Mouse (Mus musculus) embryonic facial prominence, embryonic 11.5 days (tissue): ENCODE measurements around the gene Eif3k. TPM values are rescaled to one million over a fixed set of nuclear protein-coding genes. Genes with fewer than 3 reads are reported as not detected.

ENCODE experiments used
- ATAC-seq: fragments of 200-750 bp; cut with Nextera tagmentation; replicated peaks from 2 replicates; pipeline ENCODE4 v1.8.0; 2017; ENCODE audit warnings: low read depth; ENCODE audit not compliant: insufficient number of reproducible peaks, low FRiP score, low TSS enrichment
- DNase-seq: peaks from one replicate; pipeline ENCODE4 v3.0.0-alpha.2; 2015; ENCODE audit warnings: low spot score
- H3K27ac ChIP-seq: fragments of 300-500 bp; sonication (generic); replicated peaks from 2 replicates; pipeline ENCODE4 v1.5.1; 2014; ENCODE audit warnings: mild to moderate bottlenecking, low read depth, low read length, control low read depth
- H3K27me3 ChIP-seq: fragments of 300-500 bp; sonication (generic); 2 replicates; pipeline ENCODE4 v1.6.1; 2014; ENCODE audit warnings: mild to moderate bottlenecking, low read length, moderate library complexity, mixed read lengths; ENCODE audit not compliant: control insufficient read depth, insufficient read depth
- H3K36me3 ChIP-seq: fragments of 300-500 bp; sonication (generic); replicated peaks from 2 replicates; pipeline ENCODE4 v1.6.1; 2014; ENCODE audit warnings: low read depth, mild to moderate bottlenecking, low read length, moderate library complexity, mixed read lengths; ENCODE audit not compliant: control insufficient read depth, insufficient read depth
- H3K4me1 ChIP-seq: fragments of 300-500 bp; sonication (generic); 2 replicates; pipeline ENCODE4 v1.6.1; 2014; ENCODE audit warnings: low read length, mixed read lengths; ENCODE audit not compliant: control insufficient read depth, insufficient read depth
- H3K4me2 ChIP-seq: fragments of 300-500 bp; sonication (generic); 2 replicates; pipeline ENCODE4 v1.6.1; 2014; ENCODE audit warnings: low read depth, mild to moderate bottlenecking, control low read depth, low read length, moderate library complexity
- H3K4me3 ChIP-seq: fragments of 300-500 bp; sonication (generic); 2 replicates; pipeline ENCODE4 v1.5.1; 2014; ENCODE audit warnings: low read depth, low read length, control low read depth
- H3K9ac ChIP-seq: fragments of 300-500 bp; sonication (generic); replicated peaks from 2 replicates; pipeline ENCODE4 v1.6.1; 2014; ENCODE audit warnings: mild to moderate bottlenecking, control low read depth, low read length
- H3K9me3 ChIP-seq: fragments of 300-500 bp; sonication (generic); replicated peaks from 2 replicates; pipeline ENCODE4 v1.6.1; 2016; ENCODE audit warnings: mild to moderate bottlenecking, low read length, inconsistent platforms, mixed read lengths; ENCODE audit not compliant: control insufficient read depth
- WGBS: fragments of 180-500 bp; shearing (Covaris S2); extraction: QIAGEN DNeasy Blood & Tissue Kit; methylation state at CpG from one replicate; pipeline ENCODE4 v1.1.7; 2014; 5-methylcytosine and 5-hydroxymethylcytosine counted together
- polyA plus RNA-seq: library from polyadenylated mRNA; unstranded; fragments of >200 nt; fragmentation: Nextera tagmentation; extraction: Ambion mirVana; gene quantifications from 2 replicates; pipeline ENCODE4 v1.2.1, GENCODE M21; 2014

Gene Eif3k
- polyA plus RNA-seq, 1 experiment from 2014 or later: 439 TPM

GRCm38 (mm10) chr7:28931032-28931694, 50.5 kb downstream of the Eif3k start:
- Histone ChIP-seq H3K4me3 (no peak overlapping the region), H3K4me1 (0 out of 2 replicates have a peak, but pooled peaks cover 5% of the 10 kb centered on the region), H3K27ac (no peak overlapping the region), H3K9me3 (no peaks in the 10 kb centered on the region), H3K4me2 (no peak overlapping the region), H3K36me3 (no peaks in the 10 kb centered on the region), H3K9ac (no peak overlapping the region), H3K27me3 (no peaks in the 10 kb centered on the region)
- ATAC-seq (no peak), DNase-seq (no peak)
- 91% methylated on average over 7 of the region's 7 CpGs for WGBS

GRCm38 (mm10) chr7:28930320-28931031, 51.2 kb downstream of the Eif3k start:
- H3K36me3 ChIP-seq: no peaks in the 10 kb centered on the region
- peak overlapping the region; percentile 35; the same call in 1 of the 2 replicates for H3K27ac ChIP-seq

GRCm38 (mm10) chr7:28929381-28929780, 52.3 kb downstream of the Eif3k start:
- peak; percentile 45 for DNase-seq
- Histone ChIP-seq H3K4me1 (peaks cover 14% of the 10 kb centered on the region), H3K27ac (no peak overlapping the region), H3K9me3 (no peaks in the 10 kb centered on the region), H3K27me3 (no peaks in the 10 kb centered on the region), H3K9ac (no peak overlapping the region), H3K4me2 (no peak overlapping the region), H3K4me3 (no peak overlapping the region), H3K36me3 (no peaks in the 10 kb centered on the region)
- ATAC-seq: no peak
- WGBS: 34% methylated on average over 3 of the region's 3 CpGs

More at GRCm38 (mm10) chr7:28930320-28931031, 51.2 kb downstream of the Eif3k start:
- no peaks in the 10 kb centered on the region for H3K9me3 ChIP-seq
- no peak overlapping the region for H3K4me2 ChIP-seq
- ATAC-seq (no peak), DNase-seq (no peak)
- no peak overlapping the region for H3K4me3 ChIP-seq
- H3K4me1 ChIP-seq: peaks cover 5% of the 10 kb centered on the region; the same call in 1 of the 2 replicates
- H3K9ac ChIP-seq: no peak overlapping the region
- no peaks in the 10 kb centered on the region for H3K27me3 ChIP-seq
- WGBS: 61% methylated on average over 5 of the region's 5 CpGs

- H3K27me3 ChIP-seq: no peaks in the 10 kb centered on the region
- H3K36me3 ChIP-seq: no peaks in the 10 kb centered on the region
- no peaks in the 10 kb centered on the region for H3K9me3 ChIP-seq
- no peak overlapping the region for H3K9ac ChIP-seq
- 59% methylated on average over 2 of the region's 2 CpGs for WGBS
- DNase-seq (no peak), ATAC-seq (no peak)
- no peak overlapping the region for H3K4me2 ChIP-seq
- H3K27ac ChIP-seq: no peak overlapping the region
- peaks cover 20% of the 10 kb centered on the region for H3K4me1 ChIP-seq
- no peak overlapping the region for H3K4me3 ChIP-seq
Measured at GRCm38 (mm10) chr7:28926172-28926571, 55.5 kb downstream of the Eif3k start.

- H3K9me3 ChIP-seq: no peaks in the 10 kb centered on the region
- peaks cover 20% of the 10 kb centered on the region for H3K4me1 ChIP-seq
- H3K27me3 ChIP-seq: no peaks in the 10 kb centered on the region
- no peak overlapping the region for H3K4me3 ChIP-seq
- no peak overlapping the region for H3K9ac ChIP-seq
- ATAC-seq (no peak), DNase-seq (peak; percentile 59)
- H3K4me2 ChIP-seq: no peak overlapping the region
- 43% methylated on average over 9 of the region's 9 CpGs for WGBS
- H3K27ac ChIP-seq: peak overlapping the region; percentile 72
- H3K36me3 ChIP-seq: no peaks in the 10 kb centered on the region
Measured at GRCm38 (mm10) chr7:28925317-28925716, 56.3 kb downstream of the Eif3k start.

- H3K4me1 ChIP-seq: peaks cover 16% of the 10 kb centered on the region
- 83% methylated on average over 3 of the region's 3 CpGs for WGBS
- no peak for DNase-seq
Measured at GRCm38 (mm10) chr7:28924802-28925201, 56.9 kb downstream of the Eif3k start.

GRCm38 (mm10) chr7:28923865-28924291, 57.8 kb downstream of the Eif3k start:
- H3K36me3 ChIP-seq: no peaks in the 10 kb centered on the region
- 3% methylated on average over 4 of the region's 4 CpGs for WGBS
- ATAC-seq (no peak; the same call in 1 of the 2 replicates), DNase-seq (peak; percentile 59)
- H3K9me3 ChIP-seq: no peaks in the 10 kb centered on the region
- no peak overlapping the region for H3K4me3 ChIP-seq
- peak overlapping the region; percentile 72 for H3K27ac ChIP-seq
- H3K27me3 ChIP-seq: no peaks in the 10 kb centered on the region
- no peak overlapping the region for H3K9ac ChIP-seq
- H3K4me1 ChIP-seq: peaks cover 15% of the 10 kb centered on the region
- H3K4me2 ChIP-seq: no peak overlapping the region

More at GRCm38 (mm10) chr7:28924802-28925201, 56.9 kb downstream of the Eif3k start:
- Histone ChIP-seq H3K27ac (peak overlapping the region; percentile 72), H3K4me2 (no peak overlapping the region), H3K4me3 (no peak overlapping the region), H3K9ac (0 out of 2 replicates have a peak overlapping the region, but pooled peaks have one; percentile 4), H3K27me3 (no peaks in the 10 kb centered on the region), H3K9me3 (no peaks in the 10 kb centered on the region), H3K36me3 (no peaks in the 10 kb centered on the region)
- ATAC-seq: no peak

- Histone ChIP-seq H3K27ac (no peak overlapping the region), H3K4me2 (no peak overlapping the region), H3K4me1 (peaks cover 15% of the 10 kb centered on the region), H3K36me3 (peaks cover 4% of the 10 kb centered on the region), H3K9me3 (no peaks in the 10 kb centered on the region), H3K27me3 (no peaks in the 10 kb centered on the region), H3K4me3 (no peak overlapping the region), H3K9ac (no peak overlapping the region)
- 66% methylated on average over 4 of the region's 4 CpGs for WGBS
- ATAC-seq (no peak), DNase-seq (no peak)
Measured at GRCm38 (mm10) chr7:28922606-28923005, 59.1 kb downstream of the Eif3k start.
